Mouse (Mus musculus) megakaryocyte, embryonic 14.5 days (primary cell): ENCODE measurements around the gene Fli1.

Experiments
- FLI1 ChIP-seq: IDR thresholded peaks from 2 replicates; pipeline ENCODE4 v1.6.1; 2012; ENCODE audit warnings: low read length, inconsistent platforms, mixed read lengths
- GATA1 ChIP-seq: IDR thresholded peaks from 3 replicates; pipeline ENCODE4 v1.6.1; 2012; ENCODE audit warnings: mixed read lengths, low read length, inconsistent platforms, borderline replicate concordance

GRCm38 (mm10) chr9:32492753-32493152, 49.9 kb downstream of the Fli1 start:
- TF ChIP-seq GATA1 (no peak), FLI1 (no peak)
